Mouse (Mus musculus): ENCODE measurements around the gene Hist1h3e. TPM values are rescaled to one million over a fixed set of nuclear protein-coding genes. Genes with fewer than 3 reads are reported as not detected.
"Not testable (repeated sequence)": the region's sequence is repeated elsewhere in the genome, so short reads cannot be mapped to it uniquely, and the experiment has no call there.

The Hist1h3e gene
- 2.8 and 3.6 TPM in 2 replicates for polyA plus RNA-seq (2015; fragmentation: Nextera tagmentation; extraction: Ambion mirVana)

DNA sequence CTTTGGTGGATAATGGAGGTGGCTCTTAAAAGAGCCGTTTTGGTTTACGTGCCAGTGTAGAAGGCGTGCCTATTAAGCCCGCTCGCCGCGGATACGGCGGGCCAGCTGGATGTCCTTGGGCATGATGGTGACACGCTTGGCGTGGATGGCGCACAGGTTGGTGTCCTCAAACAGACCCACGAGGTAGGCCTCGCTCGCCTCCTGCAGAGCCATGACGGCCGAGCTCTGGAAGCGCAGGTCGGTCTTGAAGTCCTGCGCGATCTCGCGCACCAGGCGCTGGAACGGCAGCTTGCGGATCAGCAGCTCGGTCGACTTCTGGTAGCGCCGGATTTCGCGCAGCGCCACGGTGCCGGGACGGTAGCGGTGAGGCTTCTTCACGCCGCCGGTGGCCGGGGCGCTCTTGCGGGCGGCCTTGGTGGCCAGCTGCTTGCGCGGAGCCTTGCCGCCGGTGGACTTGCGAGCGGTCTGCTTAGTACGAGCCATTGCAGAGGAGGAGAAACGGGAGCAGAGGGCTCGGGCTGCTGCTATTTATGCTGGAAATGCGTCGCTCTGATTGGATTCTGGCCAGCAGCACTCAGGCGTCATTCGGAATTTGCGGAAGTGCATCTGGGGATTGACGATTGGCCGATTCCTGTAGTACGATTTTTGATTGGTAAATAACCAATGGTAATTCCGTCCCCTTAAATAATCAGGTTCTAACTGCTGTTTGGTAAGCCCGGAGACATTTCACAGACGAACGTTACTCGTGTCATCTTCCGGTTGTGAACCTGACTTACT is at the start of gene Hist1h3e:
Gene Hist1h3e, minus strand, starts transcription at position 487 of the 777 bp plus-strand sequence.
- Histone ChIP-seq H3K9ac (ENCODE audit: low read length) (peak within 1 kb of the TSS; percentile 63), H3K27ac (ENCODE audit: low read length) (peak within 1 kb of the TSS; percentile 97), H3K4me3 (replicated peaks; ENCODE audit: low read length) (peak within 1 kb of the TSS; percentile 48), H3K4me2 (ENCODE audit: low read depth, low read length) (peak within 1 kb of the TSS; percentile 72)
- not testable (repeated sequence) for H3K9me3 ChIP-seq (replicated peaks; ENCODE audit: control insufficient read depth, low read length); H3K4me1 ChIP-seq (ENCODE audit: control insufficient read depth, insufficient read depth, low read length); H3K36me3 ChIP-seq (ENCODE audit: control insufficient read depth, insufficient read depth, low read length); H3K27me3 ChIP-seq (ENCODE audit: control insufficient read depth, insufficient read depth, low read length)
- WGBS: under 1% methylated on average over 54 of the region's 67 CpGs
- peak; percentile 93 for ATAC-seq (ENCODE audit: insufficient read depth, low FRiP score)

- no peaks in the 10 kb centered on the region for H3K4me1 ChIP-seq (ENCODE audit: control insufficient read depth, insufficient read depth, low read length)
- H3K27me3 ChIP-seq (ENCODE audit: control insufficient read depth, insufficient read depth, low read length): no peaks in the 10 kb centered on the region
- H3K9me3 ChIP-seq (replicated peaks; ENCODE audit: control insufficient read depth, low read length): no peaks in the 10 kb centered on the region
- WGBS: 87% methylated on average over 3 of the region's 3 CpGs
- H3K4me2 ChIP-seq (ENCODE audit: low read depth, low read length): no peak overlapping the region
- H3K9ac ChIP-seq (ENCODE audit: low read length): no peak overlapping the region
- no peak for ATAC-seq (ENCODE audit: insufficient read depth, low FRiP score)
- no peak overlapping the region for H3K4me3 ChIP-seq (replicated peaks; ENCODE audit: low read length)
- no peaks in the 10 kb centered on the region for H3K36me3 ChIP-seq (ENCODE audit: control insufficient read depth, insufficient read depth, low read length)
- no peak overlapping the region for H3K27ac ChIP-seq (ENCODE audit: low read length)
These were observed 49.5 kb upstream of the Hist1h3e start for GRCm38 (mm10) chr13:23611638-23612037.

DNA sequence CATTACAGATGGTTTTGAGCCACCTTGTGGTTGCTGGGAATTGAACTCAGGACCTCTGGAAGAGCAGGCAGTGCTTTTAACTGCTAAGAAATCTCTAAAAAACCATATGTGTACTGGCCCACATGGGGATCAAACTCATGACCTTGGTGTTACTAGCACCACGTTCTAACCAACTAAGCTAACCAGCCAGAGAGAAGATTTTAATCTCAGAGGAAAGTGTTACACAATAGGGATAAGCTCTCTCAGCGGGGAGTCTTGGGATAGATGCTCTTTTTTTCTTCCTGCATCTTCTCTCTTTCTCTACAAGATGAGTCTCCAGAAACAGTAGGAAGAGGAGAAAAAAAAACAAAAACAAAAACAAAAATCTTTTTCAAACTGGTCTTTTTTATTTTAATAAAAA is 48.2 kb upstream of the Hist1h3e start:
- Histone ChIP-seq H3K27ac (ENCODE audit: low read length) (no peak overlapping the region), H3K4me3 (replicated peaks; ENCODE audit: low read length) (no peak overlapping the region), H3K9ac (ENCODE audit: low read length) (no peak overlapping the region), H3K4me2 (ENCODE audit: low read depth, low read length) (no peak overlapping the region), H3K27me3 (ENCODE audit: control insufficient read depth, insufficient read depth, low read length) (no peaks in the 10 kb centered on the region), H3K9me3 (replicated peaks; ENCODE audit: control insufficient read depth, low read length) (no peaks in the 10 kb centered on the region), H3K4me1 (ENCODE audit: control insufficient read depth, insufficient read depth, low read length) (no peaks in the 10 kb centered on the region), H3K36me3 (ENCODE audit: control insufficient read depth, insufficient read depth, low read length) (no peaks in the 10 kb centered on the region)
- WGBS: 64% methylated on average over 2 of the region's 2 CpGs
- ATAC-seq (ENCODE audit: insufficient read depth, low FRiP score): no peak

- Histone ChIP-seq H3K4me2 (ENCODE audit: low read depth, low read length) (no peak overlapping the region), H3K27me3 (ENCODE audit: control insufficient read depth, insufficient read depth, low read length) (no peaks in the 10 kb centered on the region), H3K9me3 (replicated peaks; ENCODE audit: control insufficient read depth, low read length) (no peaks in the 10 kb centered on the region), H3K4me3 (replicated peaks; ENCODE audit: low read length) (no peak overlapping the region), H3K36me3 (ENCODE audit: control insufficient read depth, insufficient read depth, low read length) (no peaks in the 10 kb centered on the region), H3K27ac (ENCODE audit: low read length) (no peak overlapping the region), H3K9ac (ENCODE audit: low read length) (no peak overlapping the region), H3K4me1 (ENCODE audit: control insufficient read depth, insufficient read depth, low read length) (no peaks in the 10 kb centered on the region)
- ATAC-seq (ENCODE audit: insufficient read depth, low FRiP score): no peak
These were observed 47.7 kb upstream of the Hist1h3e start for GRCm38 (mm10) chr13:23609844-23610243.

- H3K27ac ChIP-seq (ENCODE audit: low read length): no peak overlapping the region
- H3K4me3 ChIP-seq (replicated peaks; ENCODE audit: low read length): no peak overlapping the region
- WGBS: 76% methylated on average over 4 of the region's 4 CpGs
- H3K4me2 ChIP-seq (ENCODE audit: low read depth, low read length): no peak overlapping the region
- H3K4me1 ChIP-seq (ENCODE audit: control insufficient read depth, insufficient read depth, low read length): no peaks in the 10 kb centered on the region
- ATAC-seq (ENCODE audit: insufficient read depth, low FRiP score): no peak
- H3K27me3 ChIP-seq (ENCODE audit: control insufficient read depth, insufficient read depth, low read length): no peaks in the 10 kb centered on the region
- H3K9me3 ChIP-seq (replicated peaks; ENCODE audit: control insufficient read depth, low read length): no peaks in the 10 kb centered on the region
- no peaks in the 10 kb centered on the region for H3K36me3 ChIP-seq (ENCODE audit: control insufficient read depth, insufficient read depth, low read length)
- H3K9ac ChIP-seq (ENCODE audit: low read length): no peak overlapping the region
These were observed 47.0 kb upstream of the Hist1h3e start for GRCm38 (mm10) chr13:23609209-23609608.

- ATAC-seq (ENCODE audit: insufficient read depth, low FRiP score): no peak
- no peak overlapping the region for H3K27ac ChIP-seq (ENCODE audit: low read length)
- H3K4me1 ChIP-seq (ENCODE audit: control insufficient read depth, insufficient read depth, low read length): no peaks in the 10 kb centered on the region
- H3K4me3 ChIP-seq (replicated peaks; ENCODE audit: low read length): no peak overlapping the region
- H3K4me2 ChIP-seq (ENCODE audit: low read depth, low read length): no peak overlapping the region
- WGBS: 83% methylated on average over 3 of the region's 3 CpGs
- H3K27me3 ChIP-seq (ENCODE audit: control insufficient read depth, insufficient read depth, low read length): no peaks in the 10 kb centered on the region
- no peak overlapping the region for H3K9ac ChIP-seq (ENCODE audit: low read length)
- no peaks in the 10 kb centered on the region for H3K9me3 ChIP-seq (replicated peaks; ENCODE audit: control insufficient read depth, low read length)
- H3K36me3 ChIP-seq (ENCODE audit: control insufficient read depth, insufficient read depth, low read length): no peaks in the 10 kb centered on the region
These were observed 42.9 kb upstream of the Hist1h3e start for GRCm38 (mm10) chr13:23605052-23605451.

GRCm38 (mm10) chr13:23604452-23604851 is 42.3 kb upstream of the Hist1h3e start:
- no peak for ATAC-seq (ENCODE audit: insufficient read depth, low FRiP score)
- Histone ChIP-seq H3K9me3 (replicated peaks; ENCODE audit: control insufficient read depth, low read length) (no peaks in the 10 kb centered on the region), H3K4me3 (replicated peaks; ENCODE audit: low read length) (no peak overlapping the region), H3K4me2 (ENCODE audit: low read depth, low read length) (no peak overlapping the region), H3K9ac (ENCODE audit: low read length) (no peak overlapping the region), H3K27ac (ENCODE audit: low read length) (no peak overlapping the region), H3K27me3 (ENCODE audit: control insufficient read depth, insufficient read depth, low read length) (no peaks in the 10 kb centered on the region), H3K4me1 (ENCODE audit: control insufficient read depth, insufficient read depth, low read length) (no peaks in the 10 kb centered on the region), H3K36me3 (ENCODE audit: control insufficient read depth, insufficient read depth, low read length) (no peaks in the 10 kb centered on the region)
- WGBS: 76% methylated on average over 3 of the region's 3 CpGs

DNA sequence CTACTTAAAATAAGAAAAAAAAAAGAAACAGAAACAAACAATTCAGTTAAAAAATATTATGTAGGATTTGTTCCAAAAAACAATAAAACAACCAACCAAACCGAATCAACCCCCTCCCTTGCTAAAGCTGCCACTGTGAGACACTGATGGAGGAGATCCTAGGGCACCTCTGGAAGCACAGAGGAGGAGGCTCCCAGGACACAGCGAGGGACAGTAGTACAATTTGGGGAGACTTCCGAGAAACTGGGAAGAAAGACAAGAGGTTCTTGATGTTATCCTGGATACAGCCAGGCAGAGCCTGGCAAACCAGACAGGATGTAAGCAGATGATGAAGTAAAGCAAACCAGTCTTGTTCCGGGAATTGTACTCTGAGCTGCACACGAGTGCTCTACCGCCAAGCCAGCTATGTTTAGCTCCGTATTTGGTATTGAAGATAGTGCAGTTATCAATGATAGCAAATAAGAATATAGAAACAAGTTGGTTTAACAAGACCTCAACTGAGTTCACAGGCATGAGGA is 41.1 kb upstream of the Hist1h3e start:
- Histone ChIP-seq H3K27me3 (ENCODE audit: control insufficient read depth, insufficient read depth, low read length) (no peaks in the 10 kb centered on the region), H3K4me2 (ENCODE audit: low read depth, low read length) (no peak overlapping the region), H3K4me1 (ENCODE audit: control insufficient read depth, insufficient read depth, low read length) (no peaks in the 10 kb centered on the region), H3K4me3 (replicated peaks; ENCODE audit: low read length) (no peak overlapping the region), H3K9me3 (replicated peaks; ENCODE audit: control insufficient read depth, low read length) (no peaks in the 10 kb centered on the region), H3K36me3 (ENCODE audit: control insufficient read depth, insufficient read depth, low read length) (no peaks in the 10 kb centered on the region), H3K9ac (ENCODE audit: low read length) (no peak overlapping the region), H3K27ac (ENCODE audit: low read length) (no peak overlapping the region)
- WGBS: 67% methylated on average over 7 of the region's 7 CpGs
- ATAC-seq (ENCODE audit: insufficient read depth, low FRiP score): no peak

GRCm38 (mm10) chr13:23597957-23598356 is 35.8 kb upstream of the Hist1h3e start:
- Histone ChIP-seq H3K4me3 (replicated peaks; ENCODE audit: low read length) (no peak overlapping the region), H3K36me3 (ENCODE audit: control insufficient read depth, insufficient read depth, low read length) (no peaks in the 10 kb centered on the region), H3K27ac (ENCODE audit: low read length) (no peak overlapping the region), H3K9ac (ENCODE audit: low read length) (no peak overlapping the region), H3K4me2 (ENCODE audit: low read depth, low read length) (no peak overlapping the region), H3K4me1 (ENCODE audit: control insufficient read depth, insufficient read depth, low read length) (no peaks in the 10 kb centered on the region), H3K9me3 (replicated peaks; ENCODE audit: control insufficient read depth, low read length) (no peaks in the 10 kb centered on the region), H3K27me3 (ENCODE audit: control insufficient read depth, insufficient read depth, low read length) (no peaks in the 10 kb centered on the region)
- WGBS: 6% methylated on average over 9 of the region's 9 CpGs
- 0 out of 2 replicates have a peak, but pooled peaks have one; percentile 40 for ATAC-seq (ENCODE audit: insufficient read depth, low FRiP score)

All from stomach, embryonic 16.5 days (tissue).